Mouse (Mus musculus) retina, postnatal 1 day (tissue): ENCODE results near the gene Stk33.

Experiments used
- DNase-seq: peaks from one replicate; pipeline ENCODE4 v3.0.0-alpha.2; 2012

Gene Stk33

DNA sequence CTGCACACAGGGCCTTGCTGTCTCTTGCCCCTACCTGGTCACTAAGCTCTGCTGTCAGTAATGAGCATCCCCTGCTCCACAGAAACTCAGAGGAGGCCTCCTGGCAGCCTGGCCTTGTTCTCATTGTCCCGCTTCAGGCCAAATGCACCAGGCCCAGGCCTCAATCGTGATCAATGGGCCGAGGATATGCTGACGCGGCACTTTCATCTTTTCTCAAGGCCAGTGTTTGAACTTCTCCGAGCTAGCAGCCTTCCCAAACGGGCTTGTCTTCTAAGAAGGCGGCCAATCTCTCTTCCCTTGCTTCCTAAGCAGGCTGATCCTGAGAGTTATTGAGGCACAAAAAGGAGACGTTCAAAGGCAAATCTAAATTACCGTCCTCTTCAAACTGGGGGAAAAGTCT is 200.2 kb downstream of the Stk33 start:
- no peak for DNase-seq

DNA sequence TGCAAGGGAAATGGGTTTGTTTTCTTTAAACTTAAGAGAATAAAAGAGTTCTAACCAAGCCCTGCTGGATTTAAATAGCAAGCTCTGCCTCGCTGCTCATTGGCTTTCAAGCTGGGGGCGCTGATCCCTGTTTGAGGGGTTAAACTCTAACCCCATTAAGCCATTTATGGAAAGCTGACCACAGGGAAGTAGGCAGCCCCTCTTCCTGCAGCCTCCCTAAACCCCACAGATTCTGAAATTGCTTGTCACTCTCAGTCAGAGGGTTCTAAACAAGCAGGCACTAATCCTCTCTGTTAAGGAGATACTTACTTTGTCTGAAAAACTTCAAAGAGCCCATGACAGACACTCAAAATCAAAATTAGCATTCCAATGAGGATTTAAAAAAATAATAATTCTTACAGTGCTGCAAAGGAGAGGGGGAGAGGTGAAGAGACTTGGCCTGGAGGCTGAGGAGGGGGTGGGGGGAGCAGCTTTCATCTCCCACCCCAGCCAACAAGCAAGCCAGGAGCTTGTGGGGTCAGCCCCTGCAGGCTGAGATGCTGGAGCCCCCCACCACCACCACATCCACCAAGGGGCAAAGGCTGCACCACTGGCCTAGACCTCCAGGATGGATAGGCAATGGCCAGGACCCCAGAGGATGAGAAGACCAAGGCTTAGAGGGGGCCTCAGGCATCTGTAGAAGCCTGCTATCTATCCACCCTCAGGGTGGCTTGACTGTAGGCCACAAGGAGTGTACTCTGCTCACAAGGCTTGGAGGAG is 203.8 kb downstream of the Stk33 start:
- DNase-seq = peak; percentile 30

DNA sequence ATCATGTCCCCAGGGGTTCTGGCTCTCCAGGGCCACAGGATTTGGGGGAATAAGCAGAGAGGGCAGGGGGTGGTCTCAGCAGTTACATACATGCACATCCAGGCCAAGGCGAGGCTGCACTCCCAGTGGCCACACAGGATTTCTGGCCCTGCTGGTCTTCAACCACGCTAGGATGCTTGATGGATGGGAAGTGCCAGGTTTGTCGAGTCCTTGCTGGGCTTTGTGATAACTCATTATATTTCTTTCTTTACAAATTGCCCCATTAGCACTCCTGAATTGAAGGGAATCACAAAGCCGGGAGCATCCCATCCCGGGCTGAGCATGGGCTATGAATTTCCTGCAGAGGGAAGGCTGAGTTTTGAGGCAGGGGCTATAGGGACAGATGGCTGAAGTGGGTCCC is 204.4 kb downstream of the Stk33 start:
- no peak for DNase-seq

DNA sequence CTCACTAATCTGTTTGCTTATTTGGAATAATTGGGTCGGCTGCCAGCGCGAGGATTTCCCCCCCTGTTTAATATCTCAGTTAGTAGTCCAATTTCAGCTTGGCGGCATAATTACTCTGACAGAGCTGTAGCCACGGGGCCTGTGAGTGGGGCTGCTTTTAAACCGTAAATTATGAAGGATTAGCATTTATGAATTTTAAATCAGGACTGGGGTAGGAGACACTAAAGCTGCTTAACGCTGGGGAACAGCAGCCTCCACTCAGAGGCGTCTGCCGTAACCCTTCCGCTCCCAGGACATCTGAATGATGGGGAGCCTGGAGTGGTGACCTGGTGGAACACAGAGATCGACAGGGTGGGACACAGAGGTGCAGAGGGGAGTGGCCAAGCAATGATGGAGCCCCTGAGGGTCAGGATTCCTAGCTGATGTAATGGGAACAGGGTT is 207.0 kb downstream of the Stk33 start:
- DNase-seq = peak; percentile 90

DNA sequence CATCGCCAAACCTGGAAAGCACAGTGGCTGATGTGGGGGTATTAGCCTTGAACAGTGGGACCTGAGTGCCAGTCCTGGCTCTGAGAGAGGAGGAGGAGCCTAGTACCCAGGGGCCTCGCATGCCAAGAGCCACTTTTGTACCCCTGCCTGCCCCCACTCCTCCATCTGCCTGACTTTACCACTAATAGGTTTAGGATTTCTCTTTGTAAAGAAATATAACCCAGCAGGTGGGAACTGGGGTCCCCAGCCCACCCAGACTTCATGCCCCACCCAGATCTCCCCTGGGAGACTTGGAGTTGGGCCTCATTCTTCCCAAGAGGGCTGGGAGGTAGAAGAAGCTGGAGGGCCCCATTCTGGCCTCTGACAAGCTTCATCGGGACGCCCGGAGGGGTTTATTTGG is 207.6 kb downstream of the Stk33 start:
- peak; percentile 61 for DNase-seq

DNA sequence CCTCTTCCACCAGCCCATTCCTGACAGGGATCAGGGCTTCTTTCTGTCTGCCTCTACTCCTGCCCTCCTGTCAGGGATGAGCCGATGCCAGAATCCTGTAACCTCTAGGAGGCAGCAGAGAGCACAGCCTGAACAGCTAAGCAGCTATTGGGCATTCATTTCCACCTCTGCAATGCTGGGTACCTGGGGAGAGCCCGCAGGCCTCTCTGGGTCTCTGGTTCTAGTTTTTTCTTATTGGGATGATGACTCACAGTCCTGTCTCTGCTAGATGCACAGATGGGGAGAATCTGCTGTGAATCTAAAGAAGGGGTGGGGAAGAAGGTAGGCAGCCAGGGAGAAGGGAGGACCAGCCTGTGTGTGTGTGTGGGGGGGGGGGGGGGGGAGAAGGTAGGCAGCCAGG is 208.1 kb downstream of the Stk33 start:
- DNase-seq = peak; percentile 87
